Mouse (Mus musculus): ENCODE measurements around the gene Samd4b. TPM values are rescaled to one million over a fixed set of nuclear protein-coding genes. Genes with fewer than 3 reads are reported as not detected.
"Not testable (repeated sequence)": the region's sequence is repeated elsewhere in the genome, so short reads cannot be mapped to it uniquely, and the experiment has no call there.

Samd4b gene
- polyA plus RNA-seq, 2 experiments = 4.5 to 12.0 TPM

DNA sequence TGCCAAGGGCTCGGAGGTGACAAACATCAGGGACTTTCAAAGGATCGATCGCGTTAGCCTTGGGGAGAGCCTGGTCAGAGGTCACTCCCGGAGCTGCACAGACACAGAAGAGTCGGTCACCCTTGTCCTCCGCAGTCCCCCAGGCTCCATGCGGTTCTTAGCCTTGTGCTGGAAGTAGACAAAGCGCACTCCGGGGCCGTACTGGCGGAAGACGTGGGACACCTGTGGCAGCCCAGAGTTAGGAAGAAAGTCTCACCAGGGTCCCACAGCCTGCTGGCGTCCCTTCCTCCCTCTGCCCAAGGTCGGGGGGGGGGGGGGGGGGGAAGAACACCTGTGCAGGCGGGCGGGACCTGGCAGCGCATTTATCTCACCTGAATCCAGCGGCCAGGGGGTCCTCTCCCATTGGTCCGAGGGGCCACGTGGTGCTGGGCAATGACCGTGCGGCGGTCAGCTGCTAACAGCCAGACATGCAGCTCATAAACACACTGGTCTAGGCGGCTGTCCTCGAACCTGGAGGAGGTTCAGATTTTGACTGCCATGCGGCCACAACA is 53.8 kb downstream of the Samd4b start:
- Histone ChIP-seq H3K9me3 (ENCODE audit: control insufficient read depth, low read length) (no peaks in the 10 kb centered on the region), H3K36me3 (replicated peaks; ENCODE audit: control insufficient read depth, insufficient read depth, low read depth) (no peaks in the 10 kb centered on the region), H3K9ac (replicated peaks) (no peak overlapping the region), H3K27me3 (ENCODE audit: control insufficient read depth, insufficient read depth, low read length) (peaks cover 25% of the 10 kb centered on the region), H3K27ac (no peak overlapping the region), H3K4me1 (replicated peaks; ENCODE audit: control insufficient read depth in 2 of 2, insufficient read depth in 2 of 2, low read length in 1 of 2) (no peaks in the 10 kb centered on the region), H3K4me2 (ENCODE audit: low read depth) (peak overlapping the region; percentile 20), H3K4me3 (ENCODE audit: insufficient read depth in 1 of 2, low read depth in 2 of 2, low read length in 2 of 2) (no peak overlapping the region)
- WGBS (ENCODE audit: insufficient replicate concordance) = 14% methylated on average over 22 of the region's 27 CpGs
- ATAC-seq (ENCODE audit: insufficient read depth) = no peak
- no peak for DNase-seq (ENCODE audit: low read depth in 3 of 3, low spot score in 3 of 3)
- TF ChIP-seq EP300 (IDR thresholded peaks at IDR 0.05; ENCODE audit: low read depth) (no peak), CTCF (IDR thresholded peaks at IDR 0.05; ENCODE audit: low read depth) (no peak)

DNA sequence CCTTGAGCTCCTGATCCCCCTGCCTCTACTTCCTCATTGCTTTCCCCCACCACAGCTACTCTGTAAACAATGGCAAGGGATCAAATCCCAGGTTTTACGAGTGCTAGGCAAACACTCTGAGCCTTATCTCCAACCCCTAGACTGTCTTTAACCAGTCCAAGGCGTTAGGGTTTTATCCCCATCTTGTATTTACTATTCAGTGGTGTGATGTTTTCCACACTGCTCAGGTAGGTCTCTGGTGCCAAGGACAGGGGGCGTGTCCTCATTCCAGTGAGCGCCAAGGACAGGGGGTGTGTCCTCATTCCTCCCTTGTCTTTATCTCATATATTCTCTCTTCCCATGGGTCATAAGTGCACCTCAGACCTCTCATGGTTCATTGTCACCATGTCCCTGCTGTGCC is 57.4 kb downstream of the Samd4b start, which contains the start of gene Sycn:
Gene Sycn (plus strand): TSS at position 360 of the 400 bp plus-strand sequence.
- Histone ChIP-seq H3K4me2 (ENCODE audit: low read depth) (no peak within 1 kb of the TSS), H3K9me3 (ENCODE audit: control insufficient read depth, low read length) (no peaks in the 10 kb centered on the region), H3K4me1 (replicated peaks; ENCODE audit: control insufficient read depth in 2 of 2, insufficient read depth in 2 of 2, low read length in 1 of 2) (no peaks in the 10 kb centered on the region), H3K4me3 (ENCODE audit: insufficient read depth in 1 of 2, low read depth in 2 of 2, low read length in 2 of 2) (no peak within 1 kb of the TSS), H3K27ac (no peak within 1 kb of the TSS), H3K9ac (replicated peaks) (no peak within 1 kb of the TSS), H3K36me3 (replicated peaks; ENCODE audit: control insufficient read depth, insufficient read depth, low read depth) (no peaks in the 10 kb centered on the region), H3K27me3 (ENCODE audit: control insufficient read depth, insufficient read depth, low read length) (peaks cover 8% of the 10 kb centered on the region)
- WGBS (ENCODE audit: insufficient replicate concordance) = 51% methylated on average over 4 of the region's 4 CpGs
- ATAC-seq (ENCODE audit: insufficient read depth) (no peak), DNase-seq (ENCODE audit: low read depth in 3 of 3, low spot score in 3 of 3) (no peak)
- TF ChIP-seq EP300 (IDR thresholded peaks at IDR 0.05; ENCODE audit: low read depth) = no peak
- no peak for TF ChIP-seq CTCF (IDR thresholded peaks at IDR 0.05; ENCODE audit: low read depth)

DNA sequence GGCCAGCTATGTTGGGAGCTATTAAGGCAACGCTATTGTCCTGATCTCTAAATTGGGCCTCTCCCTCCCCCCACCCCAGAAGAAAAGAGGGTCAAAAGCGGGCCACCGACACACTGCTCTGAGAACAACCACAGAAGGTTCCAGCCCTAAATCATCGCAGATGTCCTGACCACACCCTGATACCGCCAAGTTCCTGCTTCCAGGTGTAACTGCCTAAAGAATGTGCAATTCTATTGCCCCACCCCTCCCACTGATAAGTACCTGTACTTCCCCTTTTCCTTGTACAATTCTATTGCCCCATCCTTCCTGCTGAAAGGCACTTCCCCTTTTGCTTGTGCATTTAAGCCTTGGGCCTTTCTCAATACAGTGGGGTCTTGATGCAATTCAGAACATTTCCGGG is 59.1 kb downstream of the Samd4b start:
- H3K9ac ChIP-seq (replicated peaks); H3K4me3 ChIP-seq (ENCODE audit: insufficient read depth in 1 of 2, low read depth in 2 of 2, low read length in 2 of 2); H3K9me3 ChIP-seq (ENCODE audit: control insufficient read depth, low read length); H3K27me3 ChIP-seq (ENCODE audit: control insufficient read depth, insufficient read depth, low read length); H3K4me1 ChIP-seq (replicated peaks; ENCODE audit: control insufficient read depth in 2 of 2, insufficient read depth in 2 of 2, low read length in 1 of 2); ATAC-seq (ENCODE audit: insufficient read depth); H3K4me2 ChIP-seq (ENCODE audit: low read depth); H3K27ac ChIP-seq; H3K36me3 ChIP-seq (replicated peaks; ENCODE audit: control insufficient read depth, insufficient read depth, low read depth); DNase-seq (ENCODE audit: low read depth in 3 of 3, low spot score in 3 of 3): not testable (repeated sequence)
- WGBS (ENCODE audit: insufficient replicate concordance) = 63% methylated on average over 6 of the region's 6 CpGs

DNA sequence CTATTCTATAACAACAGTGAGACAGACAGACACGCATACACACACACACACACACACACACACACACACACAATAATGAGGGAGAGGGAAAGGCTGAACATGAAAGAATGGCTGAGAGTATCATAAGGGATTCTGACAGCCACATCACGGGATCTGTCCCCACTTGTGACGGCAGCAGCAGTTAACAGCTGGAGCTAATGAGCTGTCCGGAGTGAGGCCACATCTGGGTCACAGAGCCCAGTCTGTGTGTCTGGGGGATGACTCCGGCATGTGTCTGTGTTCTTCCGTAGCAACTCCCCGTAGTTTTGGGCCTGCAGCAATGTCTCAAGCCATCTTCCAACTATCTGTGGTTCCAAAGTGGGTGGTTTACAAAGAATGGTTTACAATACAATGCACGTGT is 65.9 kb downstream of the Samd4b start:
- DNase-seq (ENCODE audit: low read depth in 3 of 3, low spot score in 3 of 3) (no peak), ATAC-seq (ENCODE audit: insufficient read depth) (no peak)
- no peaks in the 10 kb centered on the region for H3K9me3 ChIP-seq (ENCODE audit: control insufficient read depth, low read length)
- H3K9ac ChIP-seq (replicated peaks) = no peak overlapping the region
- WGBS (ENCODE audit: insufficient replicate concordance) = 73% methylated on average over 8 of the region's 8 CpGs
- no peaks in the 10 kb centered on the region for H3K27me3 ChIP-seq (ENCODE audit: control insufficient read depth, insufficient read depth, low read length)
- 0 out of 4 replicates have a peak, but pooled peaks cover 0 to 3% of the 10 kb centered on the region in 2 experiments for H3K4me1 ChIP-seq (replicated peaks; ENCODE audit: control insufficient read depth in 2 of 2, insufficient read depth in 2 of 2, low read length in 1 of 2)
- no peak for TF ChIP-seq CTCF (IDR thresholded peaks at IDR 0.05; ENCODE audit: low read depth)
- no peak for TF ChIP-seq EP300 (IDR thresholded peaks at IDR 0.05; ENCODE audit: low read depth)
- no peak overlapping the region for H3K4me3 ChIP-seq (ENCODE audit: insufficient read depth in 1 of 2, low read depth in 2 of 2, low read length in 2 of 2)
- no peaks in the 10 kb centered on the region for H3K36me3 ChIP-seq (replicated peaks; ENCODE audit: control insufficient read depth, insufficient read depth, low read depth)
- no peak overlapping the region for H3K4me2 ChIP-seq (ENCODE audit: low read depth)
- no peak overlapping the region for H3K27ac ChIP-seq

- Histone ChIP-seq H3K4me1 (replicated peaks; ENCODE audit: control insufficient read depth in 2 of 2, insufficient read depth in 2 of 2, low read length in 1 of 2) (0 out of 4 replicates have a peak, but pooled peaks cover 0 to 3% of the 10 kb centered on the region in 2 experiments), H3K4me2 (ENCODE audit: low read depth) (no peak overlapping the region), H3K36me3 (replicated peaks; ENCODE audit: control insufficient read depth, insufficient read depth, low read depth) (no peaks in the 10 kb centered on the region), H3K4me3 (ENCODE audit: insufficient read depth in 1 of 2, low read depth in 2 of 2, low read length in 2 of 2) (no peak overlapping the region), H3K9ac (replicated peaks) (no peak overlapping the region), H3K9me3 (ENCODE audit: control insufficient read depth, low read length) (no peaks in the 10 kb centered on the region), H3K27me3 (ENCODE audit: control insufficient read depth, insufficient read depth, low read length) (no peaks in the 10 kb centered on the region), H3K27ac (no peak overlapping the region)
- ATAC-seq (ENCODE audit: insufficient read depth) (peak; percentile 62; the same call in 1 of the 2 replicates), DNase-seq (ENCODE audit: low read depth in 3 of 3, low spot score in 3 of 3) (peak; percentile 36 to 58 (median 52))
- WGBS (ENCODE audit: insufficient replicate concordance) = 3% methylated on average over 19 of the region's 19 CpGs
- peak; percentile 93 for TF ChIP-seq CTCF (IDR thresholded peaks at IDR 0.05; ENCODE audit: low read depth)
- TF ChIP-seq EP300 (IDR thresholded peaks at IDR 0.05; ENCODE audit: low read depth) = no peak
Measured at GRCm38 (mm10) chr7:28527922-28528719, 69.8 kb downstream of the Samd4b start.

DNA sequence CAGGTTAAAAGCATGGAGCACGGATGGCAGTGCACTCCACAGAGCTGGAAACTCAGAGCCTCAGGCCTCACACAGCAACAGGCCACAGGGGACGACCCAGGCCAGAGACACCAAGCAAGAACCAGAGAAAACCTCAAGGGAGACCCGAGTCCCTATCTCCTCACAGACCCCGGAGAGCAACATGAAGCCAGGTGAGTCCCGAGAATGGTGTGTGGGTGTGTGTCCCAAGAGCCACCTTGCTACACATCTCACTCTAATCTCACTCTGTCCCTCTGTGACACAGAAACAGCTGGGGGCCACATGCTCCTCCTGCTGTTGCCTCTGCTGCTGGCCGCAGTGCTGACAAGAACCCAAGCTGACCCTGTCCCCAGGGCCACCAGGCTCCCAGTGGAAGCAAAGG is 75.4 kb downstream of the Samd4b start, which contains the start of gene Ifnl3:
Gene Ifnl3 (plus strand): TSS at position 301 of the 400 bp plus-strand sequence.
- H3K27me3 ChIP-seq (ENCODE audit: control insufficient read depth, insufficient read depth, low read length); ATAC-seq (ENCODE audit: insufficient read depth); H3K27ac ChIP-seq; H3K4me3 ChIP-seq (ENCODE audit: insufficient read depth in 1 of 2, low read depth in 2 of 2, low read length in 2 of 2); H3K4me2 ChIP-seq (ENCODE audit: low read depth); H3K4me1 ChIP-seq (replicated peaks; ENCODE audit: control insufficient read depth in 2 of 2, insufficient read depth in 2 of 2, low read length in 1 of 2); H3K9ac ChIP-seq (replicated peaks); DNase-seq (ENCODE audit: low read depth in 3 of 3, low spot score in 3 of 3); H3K36me3 ChIP-seq (replicated peaks; ENCODE audit: control insufficient read depth, insufficient read depth, low read depth); H3K9me3 ChIP-seq (ENCODE audit: control insufficient read depth, low read length): not testable (repeated sequence)
- WGBS (ENCODE audit: insufficient replicate concordance) = 49% methylated on average over 5 of the region's 6 CpGs
